Mouse (Mus musculus) midbrain, embryonic 12.5 days (tissue): ENCODE measurements around the gene Cyp2c55. TPM values are rescaled to one million over a fixed set of nuclear protein-coding genes. Genes with fewer than 3 reads are reported as not detected.

Experiments used
- ATAC-seq: fragments of 200-750 bp; cut with Nextera tagmentation; 2 replicates; pipeline ENCODE4 v1.8.0; 2017; ENCODE audit warnings: low read depth, moderate TSS enrichment, moderate library complexity; ENCODE audit not compliant: low FRiP score
- H3K27ac ChIP-seq: fragments of 300-500 bp; sonication (generic); replicated peaks from 2 replicates; pipeline ENCODE4 v1.5.1; 2016; ENCODE audit warnings: mild to moderate bottlenecking
- H3K27me3 ChIP-seq: fragments of 300-500 bp; sonication (generic); 2 replicates; pipeline ENCODE4 v1.6.1; 2016; ENCODE audit warnings: mild to moderate bottlenecking
- H3K36me3 ChIP-seq: fragments of 300-500 bp; sonication (generic); 2 replicates; pipeline ENCODE4 v1.6.1; 2016
- H3K4me1 ChIP-seq: fragments of 300-500 bp; sonication (generic); 2 replicates; pipeline ENCODE4 v1.6.1; 2016
- H3K4me2 ChIP-seq: fragments of 300-500 bp; sonication (generic); replicated peaks from 2 replicates; pipeline ENCODE4 v1.6.1; 2016; ENCODE audit warnings: mild to moderate bottlenecking, moderate library complexity
- H3K4me3 ChIP-seq: fragments of 300-500 bp; sonication (generic); 2 replicates; pipeline ENCODE4 v1.5.1; 2016; ENCODE audit warnings: mild to moderate bottlenecking
- H3K9ac ChIP-seq: fragments of 300-500 bp; sonication (generic); replicated peaks from 2 replicates; pipeline ENCODE4 v1.6.1; 2016; ENCODE audit warnings: mild to moderate bottlenecking, moderate library complexity
- H3K9me3 ChIP-seq: fragments of 300-500 bp; sonication (generic); 2 replicates; pipeline ENCODE4 v1.6.1; 2016; ENCODE audit warnings: mild to moderate bottlenecking
- WGBS: fragments of 180-500 bp; shearing (Covaris S2); methylation state at CpG from one replicate; pipeline ENCODE4 v1.1.7; 2016; 5-methylcytosine and 5-hydroxymethylcytosine counted together
- polyA plus RNA-seq: library from polyadenylated mRNA; unstranded; fragments of >200 nt; fragmentation: Nextera tagmentation; extraction: Ambion mirVana; gene quantifications from 2 replicates; pipeline ENCODE4 v1.2.1, GENCODE M21; 2016

Gene Cyp2c55
- not detected in 2 replicates for polyA plus RNA-seq

GRCm38 (mm10) chr19:39006715-39007114 is at the start of gene Cyp2c55:
TSS of gene Cyp2c55 (plus strand) at chr19:39007019.
- H3K4me2 ChIP-seq: no peak within 1 kb of the TSS
- no peak for ATAC-seq
- H3K27ac ChIP-seq: no peak within 1 kb of the TSS
- H3K36me3 ChIP-seq: no peaks in the 10 kb centered on the region
- H3K9me3 ChIP-seq: no peaks in the 10 kb centered on the region
- no peaks in the 10 kb centered on the region for H3K4me1 ChIP-seq
- H3K4me3 ChIP-seq: no peak within 1 kb of the TSS
- H3K27me3 ChIP-seq: no peaks in the 10 kb centered on the region
- no peak within 1 kb of the TSS for H3K9ac ChIP-seq

DNA sequence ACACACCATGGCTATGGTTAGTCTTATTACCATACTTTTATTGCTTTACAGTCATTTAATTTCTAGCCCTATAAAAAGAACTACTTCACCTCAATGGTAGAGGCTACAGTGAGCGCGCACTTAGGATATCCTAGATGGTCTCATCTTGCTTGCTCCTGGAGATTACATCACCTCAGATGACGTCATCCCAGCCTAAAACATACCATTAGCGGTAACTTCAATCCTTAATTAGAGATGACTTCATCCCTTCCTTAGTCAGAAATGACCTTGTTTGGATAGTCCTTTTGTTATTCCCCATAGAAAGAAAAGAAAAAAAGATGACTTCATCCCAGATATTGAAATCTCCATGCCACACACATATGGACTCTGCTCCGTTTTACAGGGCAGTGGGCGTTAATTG is 36.1 kb upstream of the Cyp2c55 start:
- Histone ChIP-seq H3K4me3 (no peak overlapping the region), H3K4me1 (no peaks in the 10 kb centered on the region), H3K9me3 (no peaks in the 10 kb centered on the region), H3K27me3 (no peaks in the 10 kb centered on the region), H3K36me3 (peaks cover 35% of the 10 kb centered on the region; the same call in 1 of the 2 replicates), H3K27ac (no peak overlapping the region), H3K9ac (no peak overlapping the region), H3K4me2 (no peak overlapping the region)
- no peak for ATAC-seq
- whole genome bisulfite sequencing: 88% methylated on average over 6 of the region's 6 CpGs

GRCm38 (mm10) chr19:38972581-38972980 is 34.2 kb upstream of the Cyp2c55 start:
- Histone ChIP-seq H3K36me3 (peaks cover 25% of the 10 kb centered on the region; the same call in 1 of the 2 replicates), H3K4me2 (no peak overlapping the region), H3K4me1 (no peaks in the 10 kb centered on the region), H3K4me3 (no peak overlapping the region), H3K27ac (no peak overlapping the region), H3K9me3 (no peaks in the 10 kb centered on the region), H3K9ac (no peak overlapping the region), H3K27me3 (no peaks in the 10 kb centered on the region)
- ATAC-seq: 0 out of 2 replicates have a peak, but pooled peaks have one; percentile 19
- WGBS: 79% methylated on average over 5 of the region's 5 CpGs

DNA sequence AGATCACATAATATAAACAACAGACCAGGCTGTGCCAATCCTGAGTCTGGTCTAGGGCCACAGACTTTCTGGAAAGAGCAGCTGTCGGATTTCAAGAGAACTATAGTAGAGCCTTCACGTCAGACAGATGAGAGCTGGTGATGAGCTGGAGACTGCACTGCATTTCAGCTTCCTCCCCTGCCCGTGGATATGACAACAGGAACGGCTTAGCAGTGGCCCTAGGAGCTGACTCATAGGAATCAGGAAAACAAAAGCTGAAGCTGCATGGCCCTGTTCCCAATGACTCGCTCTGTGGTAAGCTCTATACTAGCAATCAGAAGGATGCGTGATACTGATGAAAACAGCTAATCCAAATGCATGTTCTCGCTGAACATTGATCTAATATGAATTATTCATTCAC is 33.2 kb upstream of the Cyp2c55 start:
- WGBS: 66% methylated on average over 7 of the region's 7 CpGs
- Histone ChIP-seq H3K9ac (no peak overlapping the region), H3K4me3 (no peak overlapping the region), H3K9me3 (no peaks in the 10 kb centered on the region), H3K27me3 (no peaks in the 10 kb centered on the region), H3K4me1 (no peaks in the 10 kb centered on the region), H3K36me3 (peaks cover 21% of the 10 kb centered on the region; the same call in 1 of the 2 replicates), H3K27ac (no peak overlapping the region), H3K4me2 (no peak overlapping the region)
- ATAC-seq: peak; percentile 34; the same call in 1 of the 2 replicates

- H3K4me3 ChIP-seq: no peak overlapping the region
- no peak overlapping the region for H3K4me2 ChIP-seq
- H3K9me3 ChIP-seq: no peaks in the 10 kb centered on the region
- H3K27ac ChIP-seq: no peak overlapping the region
- ATAC-seq: no peak
- no peaks in the 10 kb centered on the region for H3K4me1 ChIP-seq
- H3K9ac ChIP-seq: no peak overlapping the region
- H3K27me3 ChIP-seq: no peaks in the 10 kb centered on the region
- 0 out of 2 replicates have a peak, but pooled peaks cover 7% of the 10 kb centered on the region for H3K36me3 ChIP-seq
Measured at GRCm38 (mm10) chr19:38976269-38976668, 30.6 kb upstream of the Cyp2c55 start.

DNA sequence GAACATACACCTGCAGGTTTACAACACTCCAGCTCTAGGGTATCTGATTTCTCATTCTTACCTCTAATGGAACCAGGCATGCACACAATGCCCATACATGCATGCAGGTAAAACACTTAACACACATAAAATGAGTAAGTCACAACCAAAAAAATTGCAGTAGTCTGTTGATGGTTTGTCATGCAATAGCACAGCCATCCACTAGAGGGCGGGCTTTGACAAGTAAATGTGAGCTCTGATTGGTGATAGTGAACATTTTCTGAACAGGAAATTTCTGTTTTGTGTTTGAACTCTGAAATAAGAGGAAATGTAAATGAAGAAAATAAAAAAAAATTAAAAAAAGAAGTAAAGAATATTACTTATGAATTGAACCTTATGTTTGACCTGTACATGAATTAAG is 24.9 kb upstream of the Cyp2c55 start:
- Histone ChIP-seq H3K9ac (no peak overlapping the region), H3K27ac (no peak overlapping the region), H3K36me3 (no peaks in the 10 kb centered on the region), H3K27me3 (no peaks in the 10 kb centered on the region), H3K4me2 (no peak overlapping the region), H3K9me3 (no peaks in the 10 kb centered on the region), H3K4me1 (no peaks in the 10 kb centered on the region), H3K4me3 (no peak overlapping the region)
- 0% methylated on average over 1 of the region's 1 CpGs for WGBS
- 0 out of 2 replicates have a peak, but pooled peaks have one; percentile 27 for ATAC-seq

DNA sequence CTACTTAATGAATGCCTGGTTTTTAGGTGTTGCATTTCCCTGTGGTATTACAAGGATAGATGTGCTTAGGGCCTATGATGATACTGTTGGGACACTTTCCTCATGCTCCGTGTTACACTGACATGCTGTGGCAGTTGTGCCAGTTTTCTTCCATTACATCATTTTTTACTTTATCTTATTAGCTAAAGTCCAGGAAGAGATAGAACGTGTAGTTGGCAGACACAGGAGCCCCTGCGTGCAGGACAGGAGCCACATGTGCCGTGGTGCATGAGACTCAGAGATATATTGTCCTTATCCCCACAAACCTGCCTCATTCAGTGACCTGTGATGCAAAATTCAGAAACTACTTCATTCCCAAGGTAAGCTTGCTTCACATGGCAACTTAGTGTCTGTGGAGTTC is 8.6 kb upstream of the Cyp2c55 start:
- H3K4me3 ChIP-seq: no peak overlapping the region
- no peaks in the 10 kb centered on the region for H3K27me3 ChIP-seq
- 84% methylated on average over 4 of the region's 4 CpGs for WGBS

GRCm38 (mm10) chr19:38998676-38999075 is 8.1 kb upstream of the Cyp2c55 start:
- Histone ChIP-seq H3K9me3 (no peaks in the 10 kb centered on the region), H3K27me3 (no peaks in the 10 kb centered on the region), H3K36me3 (no peaks in the 10 kb centered on the region), H3K4me2 (no peak overlapping the region), H3K4me1 (no peaks in the 10 kb centered on the region), H3K9ac (no peak overlapping the region), H3K27ac (no peak overlapping the region), H3K4me3 (no peak overlapping the region)
- ATAC-seq: no peak
- WGBS: 95% methylated on average over 1 of the region's 1 CpGs

More for the DNA sequence above, 8.6 kb upstream of the Cyp2c55 start:
- Histone ChIP-seq H3K4me2 (no peak overlapping the region), H3K9me3 (no peaks in the 10 kb centered on the region), H3K9ac (no peak overlapping the region), H3K4me1 (no peaks in the 10 kb centered on the region), H3K36me3 (no peaks in the 10 kb centered on the region), H3K27ac (no peak overlapping the region)
- ATAC-seq: no peak

DNA sequence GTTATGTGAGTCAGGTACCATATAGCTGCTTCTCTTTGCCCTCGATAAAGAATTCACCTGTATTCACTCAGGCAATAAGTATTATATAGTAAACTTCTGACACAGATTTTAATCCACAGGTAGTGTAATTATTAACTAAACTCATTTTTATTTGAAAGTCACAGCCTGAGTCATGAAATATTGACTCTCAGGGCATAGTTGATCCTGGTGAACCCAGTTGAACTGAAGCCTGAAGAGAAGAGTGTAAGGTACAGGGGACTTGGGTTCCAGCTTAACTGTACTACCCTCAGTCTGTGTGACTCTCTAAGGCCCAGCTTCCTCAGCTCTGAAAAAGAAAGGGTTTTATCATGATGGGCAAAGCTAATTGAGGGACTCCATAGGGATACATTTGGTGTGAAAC is 1.7 kb upstream of the Cyp2c55 start:
- H3K36me3 ChIP-seq: no peaks in the 10 kb centered on the region
- H3K9ac ChIP-seq: no peak overlapping the region
- no peaks in the 10 kb centered on the region for H3K4me1 ChIP-seq
- H3K27ac ChIP-seq: no peak overlapping the region
- no peak for ATAC-seq
- H3K4me3 ChIP-seq: no peak overlapping the region
- H3K4me2 ChIP-seq: no peak overlapping the region
- WGBS: 90% methylated on average over 1 of the region's 1 CpGs
- no peaks in the 10 kb centered on the region for H3K27me3 ChIP-seq
- no peaks in the 10 kb centered on the region for H3K9me3 ChIP-seq

DNA sequence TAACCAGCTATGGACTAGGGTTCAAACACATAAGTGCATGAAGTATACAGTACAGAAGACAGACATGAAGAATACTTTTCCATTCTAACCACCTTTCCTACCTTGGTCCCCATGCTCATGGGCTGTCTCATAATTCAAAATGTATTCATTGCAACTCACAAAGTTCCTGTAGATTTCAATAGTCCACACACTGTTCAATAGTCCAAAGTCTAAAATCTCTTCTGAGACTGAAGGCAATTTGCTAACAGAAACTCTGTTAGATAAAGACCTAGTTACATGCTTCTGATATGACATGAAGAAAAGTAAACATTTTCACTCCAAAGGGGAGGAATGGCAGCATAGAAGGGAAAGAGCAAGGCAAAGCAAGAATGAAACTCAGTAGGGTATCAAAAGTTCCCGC is 51.1 kb downstream of the Cyp2c55 start:
- no peak for ATAC-seq
- Histone ChIP-seq H3K27ac (no peak overlapping the region), H3K36me3 (no peaks in the 10 kb centered on the region), H3K27me3 (no peaks in the 10 kb centered on the region), H3K4me3 (no peak overlapping the region), H3K4me2 (no peak overlapping the region), H3K4me1 (no peaks in the 10 kb centered on the region), H3K9ac (no peak overlapping the region), H3K9me3 (no peaks in the 10 kb centered on the region)
- WGBS: 86% methylated on average over 1 of the region's 1 CpGs

GRCm38 (mm10) chr19:39060719-39061118 is 53.9 kb downstream of the Cyp2c55 start, which contains the start of gene Cyp2c65:
TSS of gene Cyp2c65 (plus strand) at chr19:39061015.
- WGBS: 66% methylated on average over 2 of the region's 2 CpGs
- H3K9me3 ChIP-seq: no peaks in the 10 kb centered on the region
- H3K27ac ChIP-seq: no peak within 1 kb of the TSS
- H3K9ac ChIP-seq: no peak within 1 kb of the TSS
- no peak for ATAC-seq
- no peaks in the 10 kb centered on the region for H3K36me3 ChIP-seq
- H3K27me3 ChIP-seq: no peaks in the 10 kb centered on the region
- H3K4me2 ChIP-seq: no peak within 1 kb of the TSS
- no peaks in the 10 kb centered on the region for H3K4me1 ChIP-seq
- H3K4me3 ChIP-seq: no peak within 1 kb of the TSS
